Mouse (Mus musculus) liver, adult (tissue): ENCODE measurements around the gene Kctd12b.

Experiments
- GATA4 ChIP-seq: IDR thresholded peaks from 2 replicates; pipeline ENCODE4 v1.6.1; 2014; ENCODE audit warnings: mild to moderate bottlenecking, low read length; ENCODE audit not compliant: insufficient replicate concordance

The Kctd12b gene

GRCm38 (mm10) chrX:153695782-153696395 is at the start of gene Kctd12b:
Gene Kctd12b (minus strand): TSS chrX:153696391.
- TF ChIP-seq GATA4: no peak

GRCm38 (mm10) chrX:153742493-153742892 is 46.3 kb upstream of the Kctd12b start:
- no peak for TF ChIP-seq GATA4

- no peak for TF ChIP-seq GATA4
Measured at GRCm38 (mm10) chrX:153735697-153736096, 39.5 kb upstream of the Kctd12b start.

- no peak for TF ChIP-seq GATA4
Measured at GRCm38 (mm10) chrX:153724400-153724799, 28.2 kb upstream of the Kctd12b start.

DNA sequence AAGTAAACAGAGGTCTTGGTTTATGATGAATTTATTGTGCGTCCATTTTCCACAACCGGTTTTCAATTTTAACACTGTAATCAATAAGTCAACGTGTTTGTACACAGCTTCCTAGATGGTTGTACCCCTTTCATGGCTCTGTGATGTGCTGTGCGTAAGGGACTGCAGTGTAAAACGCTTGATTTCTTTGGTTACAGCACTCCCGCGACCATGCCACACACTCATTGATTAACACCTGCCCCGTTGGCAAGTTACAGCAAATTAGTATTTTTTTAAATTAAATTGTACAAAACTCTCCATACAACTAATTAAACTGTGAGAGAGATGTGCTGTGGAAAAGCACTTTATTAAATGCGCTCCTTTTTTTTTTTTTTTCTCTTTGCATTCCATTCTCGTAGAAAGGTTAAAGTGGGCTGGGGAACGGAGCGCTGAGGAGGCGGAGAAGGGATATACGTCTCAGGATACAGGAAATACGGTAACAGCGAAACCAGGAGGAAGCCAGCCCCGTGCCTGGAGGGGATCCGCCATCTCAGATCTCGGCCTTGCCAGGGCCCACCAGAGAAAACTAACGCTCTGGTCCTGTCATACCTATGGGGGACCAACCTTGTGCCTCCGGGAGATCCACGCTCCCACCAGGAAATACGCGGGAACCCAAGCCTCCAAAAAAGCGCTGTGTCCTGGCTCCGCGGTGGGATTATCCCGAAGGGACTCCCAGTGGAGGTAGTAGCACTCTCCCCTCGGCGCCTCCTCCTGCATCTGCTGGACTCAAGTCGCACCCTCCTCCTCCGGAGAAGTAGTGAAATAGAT is 27.1 kb upstream of the Kctd12b start, which contains the start of gene Nbdy:
Nbdy (plus strand) TSS at position 481 of the 807 bp plus-strand sequence.
- no peak for TF ChIP-seq GATA4

GRCm38 (mm10) chrX:153719602-153720001 is 23.4 kb upstream of the Kctd12b start:
- no peak for TF ChIP-seq GATA4

DNA sequence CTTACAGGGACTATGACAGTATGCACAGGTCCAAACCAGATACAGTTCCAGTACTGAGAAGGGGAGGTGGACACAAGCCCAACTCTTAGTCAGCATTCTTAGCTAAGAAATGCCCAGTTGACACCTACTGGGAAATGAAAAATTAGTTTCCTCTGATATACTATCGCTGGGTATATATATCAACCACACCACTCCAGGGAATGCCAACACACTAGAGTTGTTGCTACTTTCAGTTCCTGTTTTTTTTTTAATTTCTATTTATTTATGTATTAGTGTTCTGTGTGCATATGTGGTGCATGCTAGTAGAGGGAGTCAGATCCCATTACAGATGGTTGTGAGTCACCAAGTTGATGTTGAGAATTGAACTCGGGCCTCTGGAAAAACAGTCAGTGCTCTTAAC is 20.5 kb upstream of the Kctd12b start:
- TF ChIP-seq GATA4: no peak

DNA sequence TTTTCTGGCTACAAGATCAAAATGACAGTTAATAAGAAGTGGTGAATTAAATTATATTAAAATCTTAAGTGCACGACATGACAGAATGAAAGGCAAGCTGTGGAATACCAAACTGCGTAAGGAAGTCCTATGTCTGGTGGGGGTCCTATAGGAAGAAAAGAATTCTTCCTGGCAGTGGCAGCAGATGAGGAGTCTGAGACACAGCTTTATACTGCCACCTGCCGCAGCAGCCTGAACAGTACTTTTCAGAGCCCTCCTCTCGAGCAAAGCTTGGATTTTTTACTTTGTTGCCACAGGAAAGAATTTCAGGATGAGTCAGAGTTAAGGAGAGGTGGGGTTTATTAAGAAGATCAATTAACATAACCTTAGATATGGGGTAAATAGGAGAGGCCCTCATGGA is 11.5 kb upstream of the Kctd12b start:
- no peak for TF ChIP-seq GATA4

DNA sequence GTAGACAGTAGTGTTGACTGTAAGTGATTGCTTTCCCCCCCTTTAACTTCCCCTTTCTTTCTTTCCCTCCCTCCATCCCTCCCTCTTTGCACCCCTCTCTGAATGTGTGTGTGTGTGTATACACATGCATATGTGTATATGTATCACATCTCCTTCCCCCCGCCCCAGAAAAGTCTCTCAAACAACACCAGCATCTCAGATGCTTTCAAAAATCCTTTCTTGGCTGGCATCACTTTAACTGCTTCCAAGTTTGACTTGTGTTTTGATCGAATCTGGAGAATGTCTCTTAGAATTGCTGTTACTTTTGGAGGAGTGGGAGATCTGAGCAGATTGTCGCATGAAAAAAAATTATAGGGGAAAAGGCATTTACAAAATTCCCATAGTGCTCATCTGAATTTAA is 4.3 kb upstream of the Kctd12b start:
- TF ChIP-seq GATA4: no peak

DNA sequence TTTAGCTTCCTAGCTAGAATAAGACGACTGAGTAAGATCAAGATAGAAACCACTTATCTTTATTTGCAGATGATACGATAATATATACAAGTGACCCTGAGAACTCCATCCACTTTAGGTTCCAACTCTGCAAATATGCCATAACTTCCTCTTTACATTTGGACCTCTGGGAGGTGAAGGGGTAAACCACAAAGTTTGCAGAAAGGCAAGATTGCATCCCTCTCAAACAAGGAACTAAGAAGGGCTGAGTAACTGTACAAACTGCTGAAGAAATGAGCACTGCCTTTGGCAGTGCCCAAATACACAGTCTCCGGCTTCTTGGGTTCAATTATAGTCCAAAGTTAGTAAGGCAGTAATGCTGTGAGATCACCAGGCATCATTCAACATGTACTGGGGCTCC is 31.3 kb downstream of the Kctd12b start:
- no peak for TF ChIP-seq GATA4

- TF ChIP-seq GATA4: no peak
Measured at GRCm38 (mm10) chrX:153656949-153657348, 39.2 kb downstream of the Kctd12b start.

DNA sequence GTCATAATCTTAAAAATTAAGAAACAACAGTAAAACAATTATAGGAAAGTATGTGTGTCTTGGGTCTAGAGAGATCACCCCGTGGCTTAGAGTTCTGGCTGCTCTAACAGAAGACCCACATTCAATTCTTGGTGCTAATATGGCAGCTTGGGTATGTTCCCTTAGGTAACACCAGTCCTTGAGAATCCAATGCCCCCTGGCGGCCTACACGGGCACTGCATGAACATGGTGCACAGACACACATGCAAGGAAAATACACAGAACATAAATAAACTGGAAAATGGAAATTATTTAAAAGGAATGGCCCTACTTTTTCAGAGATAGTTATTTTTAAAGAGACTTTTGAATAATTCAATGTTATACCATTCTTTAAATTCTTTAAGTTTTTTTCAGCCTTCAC is 55.6 kb downstream of the Kctd12b start:
- TF ChIP-seq GATA4: no peak

- TF ChIP-seq GATA4: no peak
Measured at GRCm38 (mm10) chrX:153636247-153636646, 59.9 kb downstream of the Kctd12b start.
